Mouse (Mus musculus): ENCODE measurements around the gene Dact1.

- TF ChIP-seq CTCF (IDR thresholded peaks at IDR 0.05; ENCODE audit: low read depth): no peak
- no peak for TF ChIP-seq EP300 (IDR thresholded peaks at IDR 0.05; ENCODE audit: low read depth)
These were observed 45.5 kb upstream of the Dact1 start for GRCm38 (mm10) chr12:71264211-71264610.
